Mouse (Mus musculus): Measurements from ENCODE around the gene Phldb2. TPM values are rescaled to one million over a fixed set of nuclear protein-coding genes. Genes with fewer than 3 reads are reported as not detected.

Phldb2 gene
- polyA plus RNA-seq, 1 experiment from 2014 or later = 40.2 TPM

DNA sequence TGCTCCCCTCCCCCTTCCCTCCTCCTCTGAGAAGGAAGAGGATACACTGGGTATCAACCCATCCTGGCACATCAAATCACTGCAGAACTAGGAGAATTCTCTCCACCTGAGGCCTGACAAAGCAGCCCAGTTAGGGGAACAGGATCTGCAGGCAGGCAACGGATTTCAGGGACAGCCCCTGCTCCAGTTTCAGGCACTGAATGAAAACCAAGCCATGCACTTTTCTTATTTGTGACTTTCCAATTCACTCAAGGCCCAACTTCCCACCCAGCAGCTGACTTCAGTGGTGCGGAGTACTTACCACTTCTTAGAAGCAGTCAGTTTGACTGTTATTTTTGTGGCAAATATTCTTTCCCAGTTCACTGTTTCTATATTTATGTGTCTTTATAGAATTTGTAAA lies 12.7 kb downstream of the Phldb2 start:
- Histone ChIP-seq H3K9me3 (ENCODE audit: control insufficient read depth, low read length) (peaks cover 5% of the 10 kb centered on the region; the same call in 1 of the 2 replicates), H3K4me2 (ENCODE audit: low read depth, low read length) (no peak overlapping the region), H3K4me1 (ENCODE audit: control insufficient read depth, insufficient read depth, low read length) (peaks cover 5% of the 10 kb centered on the region; the same call in 1 of the 2 replicates), H3K36me3 (ENCODE audit: control insufficient read depth, insufficient read depth, low read length) (no peaks in the 10 kb centered on the region), H3K4me3 (ENCODE audit: low read depth, low read length) (no peak overlapping the region), H3K27ac (replicated peaks; ENCODE audit: low read depth, low read length) (no peak overlapping the region), H3K27me3 (replicated peaks; ENCODE audit: control insufficient read depth, insufficient read depth, low read length) (no peaks in the 10 kb centered on the region), H3K9ac (ENCODE audit: low read depth, low read length) (no peak overlapping the region)
- no peak for DNase-seq (ENCODE audit: low spot score)
- no peak for ATAC-seq (ENCODE audit: low read depth)
- WGBS = 66% methylated on average over 2 of the region's 2 CpGs

- WGBS = 95% methylated on average over 3 of the region's 3 CpGs
- H3K9ac ChIP-seq (ENCODE audit: low read depth, low read length) = no peak overlapping the region
- no peaks in the 10 kb centered on the region for H3K36me3 ChIP-seq (ENCODE audit: control insufficient read depth, insufficient read depth, low read length)
- H3K27ac ChIP-seq (replicated peaks; ENCODE audit: low read depth, low read length) = no peak overlapping the region
- H3K4me2 ChIP-seq (ENCODE audit: low read depth, low read length) = no peak overlapping the region
- H3K27me3 ChIP-seq (replicated peaks; ENCODE audit: control insufficient read depth, insufficient read depth, low read length) = no peaks in the 10 kb centered on the region
- H3K4me3 ChIP-seq (ENCODE audit: low read depth, low read length) = no peak overlapping the region
- peaks cover 15% of the 10 kb centered on the region for H3K4me1 ChIP-seq (ENCODE audit: control insufficient read depth, insufficient read depth, low read length)
- H3K9me3 ChIP-seq (ENCODE audit: control insufficient read depth, low read length) = peaks cover 5% of the 10 kb centered on the region; the same call in 1 of the 2 replicates
- no peak for DNase-seq (ENCODE audit: low spot score)
- ATAC-seq (ENCODE audit: low read depth) = no peak
Observed at GRCm38 (mm10) chr16:45939436-45939835, 14.0 kb downstream of the Phldb2 start.

DNA sequence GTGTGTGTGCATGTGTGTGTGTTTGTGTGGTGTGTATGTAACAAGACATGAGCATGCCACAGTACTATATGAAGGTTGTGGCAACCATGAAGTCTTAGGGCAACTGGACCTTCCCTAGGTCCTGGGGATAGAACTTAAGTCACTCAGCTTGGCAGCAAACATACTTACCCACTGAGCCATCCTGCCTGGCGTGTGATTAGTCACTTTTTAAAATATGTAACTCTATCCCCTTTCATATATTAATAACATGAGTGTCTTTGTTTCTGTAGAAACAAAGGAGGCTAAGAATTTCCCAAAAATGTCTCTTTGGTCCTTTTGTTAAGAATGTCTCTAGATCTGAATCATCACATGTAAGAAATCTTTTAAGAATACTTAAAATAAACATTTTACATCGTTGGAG lies 16.0 kb downstream of the Phldb2 start:
- DNase-seq (ENCODE audit: low spot score) (no peak), ATAC-seq (ENCODE audit: low read depth) (no peak)
- Histone ChIP-seq H3K4me3 (ENCODE audit: low read depth, low read length) (no peak overlapping the region), H3K9ac (ENCODE audit: low read depth, low read length) (no peak overlapping the region), H3K27ac (replicated peaks; ENCODE audit: low read depth, low read length) (no peak overlapping the region), H3K27me3 (replicated peaks; ENCODE audit: control insufficient read depth, insufficient read depth, low read length) (no peaks in the 10 kb centered on the region), H3K36me3 (ENCODE audit: control insufficient read depth, insufficient read depth, low read length) (no peaks in the 10 kb centered on the region), H3K4me1 (ENCODE audit: control insufficient read depth, insufficient read depth, low read length) (peaks cover 18% of the 10 kb centered on the region), H3K4me2 (ENCODE audit: low read depth, low read length) (no peak overlapping the region), H3K9me3 (ENCODE audit: control insufficient read depth, low read length) (peaks cover 5% of the 10 kb centered on the region; the same call in 1 of the 2 replicates)
- 49% methylated on average over 2 of the region's 2 CpGs for WGBS

GRCm38 (mm10) chr16:45936521-45936920 lies 16.9 kb downstream of the Phldb2 start:
- Histone ChIP-seq H3K4me2 (ENCODE audit: low read depth, low read length) (0 out of 2 replicates have a peak overlapping the region, but pooled peaks have one; percentile 1), H3K27me3 (replicated peaks; ENCODE audit: control insufficient read depth, insufficient read depth, low read length) (no peaks in the 10 kb centered on the region), H3K4me1 (ENCODE audit: control insufficient read depth, insufficient read depth, low read length) (peaks cover 18% of the 10 kb centered on the region), H3K27ac (replicated peaks; ENCODE audit: low read depth, low read length) (peak overlapping the region; percentile 76), H3K4me3 (ENCODE audit: low read depth, low read length) (no peak overlapping the region), H3K36me3 (ENCODE audit: control insufficient read depth, insufficient read depth, low read length) (no peaks in the 10 kb centered on the region), H3K9me3 (ENCODE audit: control insufficient read depth, low read length) (peaks cover 5% of the 10 kb centered on the region; the same call in 1 of the 2 replicates), H3K9ac (ENCODE audit: low read depth, low read length) (no peak overlapping the region)
- DNase-seq (ENCODE audit: low spot score) = peak; percentile 91
- 42% methylated on average over 2 of the region's 2 CpGs for WGBS
- peak; percentile 85 for ATAC-seq (ENCODE audit: low read depth)

- H3K4me2 ChIP-seq (ENCODE audit: low read depth, low read length) = 0 out of 2 replicates have a peak overlapping the region, but pooled peaks have one; percentile 1
- H3K36me3 ChIP-seq (ENCODE audit: control insufficient read depth, insufficient read depth, low read length) = no peaks in the 10 kb centered on the region
- H3K27me3 ChIP-seq (replicated peaks; ENCODE audit: control insufficient read depth, insufficient read depth, low read length) = no peaks in the 10 kb centered on the region
- H3K9me3 ChIP-seq (ENCODE audit: control insufficient read depth, low read length) = peaks cover 5% of the 10 kb centered on the region; the same call in 1 of the 2 replicates
- peak overlapping the region; percentile 76 for H3K27ac ChIP-seq (replicated peaks; ENCODE audit: low read depth, low read length)
- H3K9ac ChIP-seq (ENCODE audit: low read depth, low read length) = no peak overlapping the region
- peaks cover 18% of the 10 kb centered on the region for H3K4me1 ChIP-seq (ENCODE audit: control insufficient read depth, insufficient read depth, low read length)
- DNase-seq (ENCODE audit: low spot score) (no peak), ATAC-seq (ENCODE audit: low read depth) (peak; percentile 60)
- no peak overlapping the region for H3K4me3 ChIP-seq (ENCODE audit: low read depth, low read length)
- 71% methylated on average over 3 of the region's 3 CpGs for WGBS
Observed at GRCm38 (mm10) chr16:45935956-45936483, 17.4 kb downstream of the Phldb2 start.

GRCm38 (mm10) chr16:45934721-45935407 lies 18.5 kb downstream of the Phldb2 start:
- peaks cover 22% of the 10 kb centered on the region for H3K4me1 ChIP-seq (ENCODE audit: control insufficient read depth, insufficient read depth, low read length)
- WGBS = 4% methylated on average over 2 of the region's 2 CpGs
- H3K36me3 ChIP-seq (ENCODE audit: control insufficient read depth, insufficient read depth, low read length) = no peaks in the 10 kb centered on the region
- H3K4me2 ChIP-seq (ENCODE audit: low read depth, low read length) = no peak overlapping the region
- peak overlapping the region; percentile 63 for H3K27ac ChIP-seq (replicated peaks; ENCODE audit: low read depth, low read length)
- H3K9ac ChIP-seq (ENCODE audit: low read depth, low read length) = no peak overlapping the region
- H3K4me3 ChIP-seq (ENCODE audit: low read depth, low read length) = no peak overlapping the region
- peaks cover 5% of the 10 kb centered on the region; the same call in 1 of the 2 replicates for H3K9me3 ChIP-seq (ENCODE audit: control insufficient read depth, low read length)
- DNase-seq (ENCODE audit: low spot score) = peak; percentile 80
- peak; percentile 87 for ATAC-seq (ENCODE audit: low read depth)
- no peaks in the 10 kb centered on the region for H3K27me3 ChIP-seq (replicated peaks; ENCODE audit: control insufficient read depth, insufficient read depth, low read length)

GRCm38 (mm10) chr16:45930308-45930707 lies 23.1 kb downstream of the Phldb2 start:
- no peak overlapping the region for H3K4me2 ChIP-seq (ENCODE audit: low read depth, low read length)

DNA sequence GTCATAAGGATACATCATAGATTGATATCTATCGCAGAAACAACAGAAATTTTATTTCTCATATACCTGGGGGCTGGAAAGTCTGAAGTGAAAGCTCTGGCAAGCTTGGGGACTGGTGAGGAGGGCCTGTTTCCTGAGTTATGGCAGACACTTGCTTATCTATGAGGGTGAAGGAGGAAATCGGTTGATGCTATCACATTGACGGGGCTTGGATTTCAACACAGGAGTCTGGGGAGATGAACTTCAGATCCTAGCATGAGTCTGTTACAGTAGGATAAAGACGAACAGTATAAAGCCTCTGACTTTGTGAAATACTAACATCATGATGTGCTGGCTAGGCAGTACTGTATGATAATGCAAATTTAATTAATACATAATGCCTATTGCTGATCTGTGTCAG lies 25.3 kb downstream of the Phldb2 start:
- Histone ChIP-seq H3K4me3 (ENCODE audit: low read depth, low read length) (no peak overlapping the region), H3K4me1 (ENCODE audit: control insufficient read depth, insufficient read depth, low read length) (peaks cover 30% of the 10 kb centered on the region), H3K4me2 (ENCODE audit: low read depth, low read length) (no peak overlapping the region), H3K36me3 (ENCODE audit: control insufficient read depth, insufficient read depth, low read length) (no peaks in the 10 kb centered on the region), H3K27me3 (replicated peaks; ENCODE audit: control insufficient read depth, insufficient read depth, low read length) (no peaks in the 10 kb centered on the region), H3K9ac (ENCODE audit: low read depth, low read length) (no peak overlapping the region), H3K27ac (replicated peaks; ENCODE audit: low read depth, low read length) (no peak overlapping the region; the same call in 1 of the 2 replicates), H3K9me3 (ENCODE audit: control insufficient read depth, low read length) (no peaks in the 10 kb centered on the region)
- ATAC-seq (ENCODE audit: low read depth) (no peak), DNase-seq (ENCODE audit: low spot score) (no peak)
- 70% methylated on average over 4 of the region's 4 CpGs for WGBS

More at GRCm38 (mm10) chr16:45930308-45930707, 23.1 kb downstream of the Phldb2 start:
- H3K4me3 ChIP-seq (ENCODE audit: low read depth, low read length) = no peak overlapping the region
- H3K4me1 ChIP-seq (ENCODE audit: control insufficient read depth, insufficient read depth, low read length) = peaks cover 31% of the 10 kb centered on the region
- 76% methylated on average over 3 of the region's 3 CpGs for WGBS
- no peak for DNase-seq (ENCODE audit: low spot score)
- H3K27me3 ChIP-seq (replicated peaks; ENCODE audit: control insufficient read depth, insufficient read depth, low read length) = no peaks in the 10 kb centered on the region
- no peaks in the 10 kb centered on the region for H3K36me3 ChIP-seq (ENCODE audit: control insufficient read depth, insufficient read depth, low read length)
- ATAC-seq (ENCODE audit: low read depth) = no peak
- no peak overlapping the region for H3K27ac ChIP-seq (replicated peaks; ENCODE audit: low read depth, low read length)
- no peak overlapping the region for H3K9ac ChIP-seq (ENCODE audit: low read depth, low read length)
- H3K9me3 ChIP-seq (ENCODE audit: control insufficient read depth, low read length) = no peaks in the 10 kb centered on the region

Data from embryonic facial prominence, embryonic 14.5 days (tissue).